In the genomic region with DNA sequence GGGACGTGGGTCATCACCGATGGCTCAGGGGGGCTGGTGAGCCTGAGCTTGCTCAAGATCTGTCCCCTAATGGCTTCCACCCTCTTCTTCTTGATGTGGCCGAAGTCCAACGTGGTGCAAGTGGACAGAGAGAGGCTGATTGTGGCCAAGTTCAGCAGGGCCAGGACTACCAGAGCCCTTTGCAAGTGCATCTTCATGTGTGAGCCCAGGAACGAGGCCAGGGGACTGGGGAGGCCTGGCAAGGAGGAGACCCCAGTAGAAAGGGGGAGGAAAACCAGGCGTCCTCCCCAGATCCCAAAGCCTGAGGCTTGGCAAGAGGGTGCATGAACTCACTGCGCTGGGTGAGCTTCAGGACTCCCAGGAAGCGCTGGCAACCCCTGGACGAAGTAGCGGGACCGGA, we compare ENCODE assay signal across 8 mouse cellular contexts. TPM values are rescaled to one million over a fixed set of nuclear protein-coding genes. Genes with fewer than 3 reads are reported as not detected.
DNase-seq lines count a peak whose midpoint lies in the region; ATAC-seq and TF ChIP-seq lines count a peak whose summit lies in the region.

No protein-coding gene starts in this region.

- TF ChIP-seq POLR2A in liver, adult 2 months (IDR thresholded peaks at IDR 0.05; ENCODE audit: extremely low read depth, insufficient read depth, low read length), result no peak

- H3K36me3 ChIP-seq in liver, adult 2 months (ENCODE audit: control insufficient read depth, insufficient read depth, low read length), result no peaks in the 10 kb centered on the region
- no peaks in the 10 kb centered on the region for H3K36me3 ChIP-seq in hindbrain, embryonic 12.5 days
- no peaks in the 10 kb centered on the region for H3K36me3 ChIP-seq in midbrain, embryonic 14.5 days (ENCODE audit: control insufficient read depth, insufficient read depth, low read length)

- H3K27me3 ChIP-seq in liver, adult 2 months (ENCODE audit: control insufficient read depth, insufficient read depth, low read length), result 0 out of 2 replicates have a peak, but pooled peaks cover 3% of the 10 kb centered on the region
- peaks cover 26% of the 10 kb centered on the region; the same call in 1 of the 2 replicates for H3K27me3 ChIP-seq in hindbrain, embryonic 12.5 days
- H3K27me3 ChIP-seq in midbrain, embryonic 14.5 days (ENCODE audit: control insufficient read depth, insufficient read depth, low read length), result peaks cover 14% of the 10 kb centered on the region; the same call in 1 of the 2 replicates

- H3K9me3 ChIP-seq in hindbrain, embryonic 12.5 days (replicated peaks), result no peaks in the 10 kb centered on the region
- H3K9me3 ChIP-seq in midbrain, embryonic 14.5 days (ENCODE audit: control insufficient read depth, low read length), result no peaks in the 10 kb centered on the region

- ATAC-seq in hindbrain, embryonic 12.5 days (ENCODE audit: low FRiP score), result no peak
- no peak for ATAC-seq in midbrain, embryonic 14.5 days (ENCODE audit: low FRiP score, low TSS enrichment)

- DNase-seq in liver, adult 2 months (ENCODE audit: extremely low read depth, low read depth, low spot score), result no peak
- DNase-seq in liver, result no peak
- peak; percentile 55 to 64 for DNase-seq in cerebellum, postnatal 25 days
- peak; percentile 9 for DNase-seq in midbrain, embryonic 14.5 days
- DNase-seq in frontal cortex, postnatal 14 days (ENCODE audit: low spot score in 2 of 2), result no peak
- DNase-seq in kidney, postnatal 25 days, result no peak
- DNase-seq in adrenal gland, postnatal 10 days, result no peak

- 61% methylated on average over 11 of the region's 11 CpGs for WGBS in liver, adult 2 months
- 21% methylated on average over 11 of the region's 11 CpGs for WGBS in hindbrain, embryonic 12.5 days
- WGBS in midbrain, embryonic 14.5 days, result 21% methylated on average over 11 of the region's 11 CpGs

- no peak for TF ChIP-seq CTCF in liver, adult 2 months (IDR thresholded peaks at IDR 0.05; ENCODE audit: low read depth, low read length)

- peak overlapping the region; percentile 28 for H3K4me3 ChIP-seq in liver, adult 2 months (ENCODE audit: insufficient read depth, low read depth, low read length)
- H3K4me3 ChIP-seq in hindbrain, embryonic 12.5 days, result peak overlapping the region; percentile 47
- peak overlapping the region; percentile 49 for H3K4me3 ChIP-seq in midbrain, embryonic 14.5 days (replicated peaks; ENCODE audit: low read depth, low read length)

- peak overlapping the region; percentile 71 for H3K4me2 ChIP-seq in hindbrain, embryonic 12.5 days (replicated peaks)
- H3K4me2 ChIP-seq in midbrain, embryonic 14.5 days (ENCODE audit: low read length), result peak overlapping the region; percentile 91

- H3K9ac ChIP-seq in liver, adult 2 months (ENCODE audit: low read depth, low read length), result peak overlapping the region; percentile 17; the same call in 1 of the 2 replicates
- peak overlapping the region; percentile 66 for H3K9ac ChIP-seq in hindbrain, embryonic 12.5 days
- H3K9ac ChIP-seq in midbrain, embryonic 14.5 days (replicated peaks; ENCODE audit: low read length), result peak overlapping the region; percentile 55; the same call in 1 of the 2 replicates

- H3K79me2 ChIP-seq in liver, adult 2 months (ENCODE audit: control insufficient read depth, insufficient read depth, low read length), result no peaks in the 10 kb centered on the region

- H3K4me1 ChIP-seq in liver, adult 2 months (ENCODE audit: control insufficient read depth, insufficient read depth, low read length), result peaks cover 2% of the 10 kb centered on the region; the same call in 1 of the 2 replicates
- H3K4me1 ChIP-seq in hindbrain, embryonic 12.5 days, result peaks cover 29% of the 10 kb centered on the region
- peaks cover 23% of the 10 kb centered on the region for H3K4me1 ChIP-seq in midbrain, embryonic 14.5 days (ENCODE audit: control insufficient read depth, insufficient read depth, low read length)

- H3K27ac ChIP-seq in liver, adult 2 months (replicated peaks; ENCODE audit: insufficient read depth, low read depth, low read length), result no peak overlapping the region
- peak overlapping the region; percentile 60; the same call in 1 of the 2 replicates for H3K27ac ChIP-seq in hindbrain, embryonic 12.5 days
- H3K27ac ChIP-seq in midbrain, embryonic 14.5 days (replicated peaks; ENCODE audit: low read depth, low read length), result no peak overlapping the region

RNA-seq across cellular contexts. Expression of a gene that starts 1.1 kb away (rescaled TPM):
- 0.46 and 0.54 TPM in 2 replicates for total RNA-seq in liver, adult 2 months (2014; rRNA removed)
- polyA plus RNA-seq in liver, adult 2 months (2012; rRNA removed), result 0.68 and 0.84 TPM in 2 replicates
- polyA plus RNA-seq in hindbrain, embryonic 12.5 days (2016; fragmentation: Nextera tagmentation; extraction: Ambion mirVana), result 19.9 and 24.6 TPM in 2 replicates
- polyA plus RNA-seq in midbrain, embryonic 14.5 days (2014; fragmentation: Nextera tagmentation; extraction: Ambion mirVana), result 1.3 and 2.1 TPM in 2 replicates
- 10 to 100 TPM; 15.0 to 16.6 TPM for total RNA-seq in adrenal gland, postnatal 10 days (2021)

RNA-seq across cellular contexts. Expression of a gene that starts 4.6 kb away (rescaled TPM):
- 3.5 and 6.0 TPM in 2 replicates for total RNA-seq in liver, adult 2 months (2014; rRNA removed)
- polyA plus RNA-seq in liver, adult 2 months (2012; rRNA removed), result 3.9 and 4.5 TPM in 2 replicates
- polyA plus RNA-seq in hindbrain, embryonic 12.5 days (2016; fragmentation: Nextera tagmentation; extraction: Ambion mirVana), result 83.4 and 90.1 TPM in 2 replicates
- 51.6 and 57.5 TPM in 2 replicates for polyA plus RNA-seq in midbrain, embryonic 14.5 days (2014; fragmentation: Nextera tagmentation; extraction: Ambion mirVana)
- total RNA-seq in adrenal gland, postnatal 10 days (2021), result 10 to 100 TPM; 25.3 to 25.7 TPM

Comparison
In these comparisons a context has a peak if more than half of its experiments do, and no peak if none do; other contexts are left out.
1. DNase-seq: peak in cerebellum, postnatal 25 days (2 of 2) and midbrain, embryonic 14.5 days (single experiment); none in liver, adult 2 months (single experiment), liver (single experiment), frontal cortex, postnatal 14 days (0 of 2), kidney, postnatal 25 days (0 of 2) and adrenal gland, postnatal 10 days (single experiment).
2. Peak in every context shown above with its lines, with median percentiles within 50 percentile points of each other: H3K4me3 ChIP-seq and H3K9ac ChIP-seq.